Mouse (Mus musculus) hindbrain, postnatal 0 days (tissue): ENCODE data around the gene Gm49394. TPM values are rescaled to one million over a fixed set of nuclear protein-coding genes. Genes with fewer than 3 reads are reported as not detected.
A peak's percentile ranks its signal among the peaks of the same experiment; 100 is the strongest.

ENCODE experiments used
- ATAC-seq: fragments of 200-750 bp; cut with Nextera tagmentation; 2 replicates; pipeline ENCODE4 v1.8.0; 2017; ENCODE audit warnings: mild to moderate bottlenecking, moderate TSS enrichment, moderate library complexity
- DNase-seq: peaks from one replicate; pipeline ENCODE4 v3.0.0-alpha.2; 2015; ENCODE audit warnings: low spot score
- H3K27ac ChIP-seq: fragments of 300-500 bp; sonication (generic); 2 replicates; pipeline ENCODE4 v1.5.1; 2014; ENCODE audit warnings: mild to moderate bottlenecking
- H3K27me3 ChIP-seq: fragments of 300-500 bp; sonication (generic); 2 replicates; pipeline ENCODE4 v1.6.1; 2014; ENCODE audit warnings: low read length, mixed read lengths; ENCODE audit not compliant: insufficient read depth
- H3K36me3 ChIP-seq: fragments of 300-500 bp; sonication (generic); 2 replicates; pipeline ENCODE4 v1.6.1; 2014; ENCODE audit warnings: low read length, mixed read lengths; ENCODE audit not compliant: insufficient read depth
- H3K4me1 ChIP-seq: fragments of 300-500 bp; sonication (generic); 2 replicates; pipeline ENCODE4 v1.6.1; 2014; ENCODE audit warnings: antibody characterized with exemption, low read length, mixed read lengths; ENCODE audit not compliant: insufficient read depth
- H3K4me2 ChIP-seq: fragments of 300-500 bp; sonication (generic); 2 replicates; pipeline ENCODE4 v1.6.1; 2014; ENCODE audit warnings: low read depth, mild to moderate bottlenecking, low read length, moderate library complexity, mixed read lengths
- H3K4me3 ChIP-seq: fragments of 300-500 bp; sonication (generic); 2 replicates; pipeline ENCODE4 v1.5.1; 2014; ENCODE audit warnings: low read length
- H3K9ac ChIP-seq: fragments of 300-500 bp; sonication (generic); replicated peaks from 2 replicates; pipeline ENCODE4 v1.6.1; 2014; ENCODE audit warnings: mild to moderate bottlenecking, low read length, moderate library complexity, mixed read lengths
- H3K9me3 ChIP-seq: fragments of 300-500 bp; sonication (generic); 2 replicates; pipeline ENCODE4 v1.6.1; 2016; ENCODE audit warnings: low read length, mixed read lengths
- CTCF ChIP-seq: IDR thresholded peaks from 2 replicates; pipeline ENCODE4 v1.5.1; 2016; ENCODE audit warnings: antibody characterized with exemption, control low read depth, low read depth
- WGBS: fragments of 180-500 bp; shearing (Covaris S2); extraction: QIAGEN DNeasy Blood & Tissue Kit; methylation state at CpG from one replicate; pipeline ENCODE4 v1.1.7; 2014; 5-methylcytosine and 5-hydroxymethylcytosine counted together
- microRNA counts: library from miRNA; unstranded; fragments of <30 nt; microRNA quantifications from one replicate; lab custom pipeline; 2015
- microRNA-seq, 2 experiments: library from miRNA; unstranded; fragments of <30 nt; microRNA quantifications; one replicate each; pipeline ENCODE4; 2016
- polyA plus RNA-seq: library from polyadenylated mRNA; unstranded; fragments of >200 nt; fragmentation: Nextera tagmentation; extraction: Ambion mirVana; gene quantifications from 2 replicates; pipeline ENCODE4 v1.2.1, GENCODE M21; 2015
- total RNA-seq: library from RNA; depleted of rRNA; stranded (reverse); fragments of >200 nt; gene quantifications from 2 replicates; pipeline ENCODE4 v1.2.3, GENCODE M21; 2014; rRNA removed

Gene Gm49394
- total and polyA plus RNA-seq, 2 experiments from 2014 or later = 0.68 TPM; not detected in 1

GRCm38 (mm10) chr7:142622180-142622579 is 47.6 kb downstream of the Gm49394 start:
- no peak for DNase-seq
- Histone ChIP-seq H3K9me3 (no peaks in the 10 kb centered on the region), H3K27me3 (no peaks in the 10 kb centered on the region), H3K9ac (no peak overlapping the region), H3K36me3 (no peaks in the 10 kb centered on the region), H3K27ac (no peak overlapping the region), H3K4me1 (no peaks in the 10 kb centered on the region), H3K4me2 (no peak overlapping the region), H3K4me3 (no peak overlapping the region)
- WGBS = 70% methylated on average over 4 of the region's 4 CpGs
- no peak for ATAC-seq
- no peak for TF ChIP-seq CTCF

- Histone ChIP-seq H3K27me3 (no peaks in the 10 kb centered on the region), H3K9ac (no peak overlapping the region), H3K4me2 (no peak overlapping the region), H3K4me3 (no peak overlapping the region), H3K4me1 (no peaks in the 10 kb centered on the region), H3K9me3 (no peaks in the 10 kb centered on the region), H3K36me3 (no peaks in the 10 kb centered on the region), H3K27ac (no peak overlapping the region)
- DNase-seq (no peak), ATAC-seq (no peak)
- 45% methylated on average over 2 of the region's 2 CpGs for WGBS
- TF ChIP-seq CTCF = no peak
These were observed 56.7 kb downstream of the Gm49394 start for GRCm38 (mm10) chr7:142613077-142613476.

- Histone ChIP-seq H3K27me3 (no peaks in the 10 kb centered on the region), H3K4me3 (no peak overlapping the region), H3K36me3 (no peaks in the 10 kb centered on the region), H3K4me2 (peak overlapping the region; percentile 30), H3K9ac (no peak overlapping the region), H3K9me3 (no peaks in the 10 kb centered on the region), H3K4me1 (no peaks in the 10 kb centered on the region), H3K27ac (no peak overlapping the region)
- DNase-seq (peak; percentile 69), ATAC-seq (peak; percentile 72)
- peak; percentile 76 for TF ChIP-seq CTCF
- 6% methylated on average over 12 of the region's 12 CpGs for WGBS
These were observed 58.9 kb downstream of the Gm49394 start for GRCm38 (mm10) chr7:142610627-142611406.

- H3K36me3 ChIP-seq = no peaks in the 10 kb centered on the region
- 78% methylated on average over 2 of the region's 2 CpGs for WGBS
- H3K9me3 ChIP-seq = no peaks in the 10 kb centered on the region
- H3K9ac ChIP-seq = no peak overlapping the region
- H3K27ac ChIP-seq = no peak overlapping the region
- no peak for TF ChIP-seq CTCF
- no peak for DNase-seq
- no peaks in the 10 kb centered on the region for H3K4me1 ChIP-seq
- H3K4me2 ChIP-seq = no peak overlapping the region
- no peaks in the 10 kb centered on the region for H3K27me3 ChIP-seq
- ATAC-seq = no peak
- no peak overlapping the region for H3K4me3 ChIP-seq
These were observed 68.8 kb downstream of the Gm49394 start for GRCm38 (mm10) chr7:142600921-142601320.

MicroRNA genes within 50 kb of the gene (microRNA counts, 519-probe panel; counts per million panel counts)
- microRNA mmu-miR-483 (lab: Ali Mortazavi, UCI) = not detected

Small RNAs within 50 kb of the gene (microRNA-seq; reads per million reads assigned to microRNA genes)
- gene Mir483 = 295 to 298 reads per million in 2 experiments

Other genes starting within 250 kb of the Gm49394 start
- not detected in 2 replicates for gene Syt8, start 235.1 kb downstream of the Gm49394 start, total RNA-seq
- gene Syt8, start 235.1 kb downstream of the Gm49394 start, polyA plus RNA-seq = 0.15 TPM in 1 of 2 replicates, not detected in the other
- gene Tnni2, start 228.1 kb downstream of the Gm49394 start, total RNA-seq = 1.3 and 8.5 TPM in 2 replicates
- gene Tnni2, start 228.1 kb downstream of the Gm49394 start, polyA plus RNA-seq = 0.63 TPM in 2 replicates
- gene Lsp1, start 209.1 kb downstream of the Gm49394 start, total RNA-seq = 4.6 and 16.6 TPM in 2 replicates
- gene Lsp1, start 209.1 kb downstream of the Gm49394 start, polyA plus RNA-seq = 6.6 and 7.2 TPM in 2 replicates
- gene Tnnt3, start 171.1 kb downstream of the Gm49394 start, total RNA-seq = 1.3 and 4.7 TPM in 2 replicates
- 3.1 and 3.9 TPM in 2 replicates for gene Tnnt3, start 171.1 kb downstream of the Gm49394 start, polyA plus RNA-seq
- gene Mrpl23, start 137.3 kb downstream of the Gm49394 start, total RNA-seq = 64.0 and 69.3 TPM in 2 replicates
- 17.4 and 25.5 TPM in 2 replicates for gene Mrpl23, start 137.3 kb downstream of the Gm49394 start, polyA plus RNA-seq
- 262 and 308 TPM in 2 replicates for gene Igf2, start 3.1 kb downstream of the Gm49394 start, total RNA-seq
- gene Igf2, start 3.1 kb downstream of the Gm49394 start, polyA plus RNA-seq = 200 and 279 TPM in 2 replicates
- not detected in 2 replicates for gene Ins2, start 73.4 kb upstream of the Gm49394 start, total RNA-seq
- gene Ins2, start 73.4 kb upstream of the Gm49394 start, polyA plus RNA-seq = 1.4 and 2.7 TPM in 2 replicates